Mouse (Mus musculus): ENCODE measurements around the gene Whrn.

DNA sequence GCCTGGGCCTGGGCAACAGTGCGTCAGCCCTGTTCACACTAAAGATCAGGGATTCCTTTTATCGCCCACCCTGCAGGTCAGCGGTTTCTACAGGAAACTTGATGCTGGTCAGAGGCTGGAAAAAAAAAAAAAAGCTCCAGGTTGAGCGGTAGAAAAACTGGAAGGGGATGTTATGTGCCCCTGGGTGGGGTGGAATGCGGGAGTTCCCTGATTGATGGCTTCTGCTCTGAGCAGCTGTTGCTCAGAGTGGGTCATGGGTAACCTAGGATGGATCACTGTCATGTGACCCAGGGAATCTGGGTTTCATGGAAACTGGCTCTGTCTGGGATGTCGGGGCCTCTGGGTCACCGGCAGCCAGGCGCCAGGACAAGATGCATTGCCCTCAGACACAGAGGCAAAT lies 69.5 kb downstream of the Whrn start:
- TF ChIP-seq CTCF (IDR thresholded peaks at IDR 0.05; ENCODE audit: low read depth) (no peak), EP300 (optimal IDR thresholded peaks at IDR 0.05) (no peak)
